In genomic region chr5:140228306-140228705, GRCm38 (mm10) we compare ENCODE assay signal across 12 mouse cellular contexts.
"Had no signal": no experiment of that assay in that cellular context is flagged by ENCODE, and none has a peak within 500 bp of the region (broad histone marks: within the 10 kb centered on the region; RNA-seq: fewer than 3 reads in every experiment).

No protein-coding gene starts in this region.

- H3K4me3 ChIP-seq: left cerebral cortex, adult 2 months; liver, embryonic 13.5 days had no signal

- H3K9me3 ChIP-seq: liver, embryonic 13.5 days had no signal

- DNase-seq: layer of hippocampus, postnatal 36 days; liver, embryonic 13.5 days; lung, adult 2 months; lung, postnatal 14 days; lung, postnatal 4 days; midbrain, embryonic 14.5 days; thymus, adult 18-20 months; thymus, postnatal 14 days; thymus, postnatal 4 days had no signal

- ATAC-seq: intestine, embryonic 16.5 days had no signal

- H3K36me3 ChIP-seq: liver, embryonic 13.5 days had no signal

- H3K27ac ChIP-seq: left cerebral cortex, adult 2 months; liver, embryonic 13.5 days had no signal

- H3K27me3 ChIP-seq: liver, embryonic 13.5 days had no signal

- H3K9ac ChIP-seq: liver, embryonic 13.5 days had no signal

- H3K4me2 ChIP-seq: liver, embryonic 13.5 days; midbrain, embryonic 11.5 days had no signal
